Mouse (Mus musculus) left cerebral cortex, adult 11 months (tissue): ENCODE data around the gene Ttyh2.

Experiments used
- DNase-seq: peaks from one replicate; pipeline ENCODE4 v3.0.0; 2022; ENCODE audit warnings: low spot score

Ttyh2 gene

GRCm38 (mm10) chr11:114675341-114675825 is at the start of gene Ttyh2:
TSS of gene Ttyh2 (plus strand) at chr11:114675431.
- DNase-seq, result no peak

- no peak for DNase-seq
Measured at GRCm38 (mm10) chr11:114626071-114626690, 49.0 kb upstream of the Ttyh2 start.

- DNase-seq, result no peak
Measured at GRCm38 (mm10) chr11:114627036-114627435, 48.2 kb upstream of the Ttyh2 start.

DNA sequence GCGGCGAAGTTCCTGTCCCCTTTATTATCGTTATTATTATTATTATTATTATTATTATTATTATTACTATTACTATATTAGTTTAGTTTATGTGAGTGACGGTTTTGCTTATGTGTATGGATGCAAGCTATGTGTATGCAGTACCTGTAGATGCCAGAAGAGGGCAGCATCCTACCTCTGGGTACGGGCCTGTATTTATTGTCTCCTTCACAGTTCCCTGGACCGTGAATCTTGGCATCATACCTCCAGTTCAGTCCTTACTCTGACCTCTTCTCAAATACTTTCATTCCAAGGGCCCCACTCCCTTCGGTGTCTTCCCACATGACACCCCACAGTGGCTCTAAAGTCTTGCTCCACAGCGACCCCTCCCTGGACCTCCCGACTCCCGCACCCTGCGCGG is 47.2 kb upstream of the Ttyh2 start:
- DNase-seq, result no peak

- DNase-seq, result no peak
Measured at GRCm38 (mm10) chr11:114630044-114630443, 45.2 kb upstream of the Ttyh2 start.

- no peak for DNase-seq
Measured at GRCm38 (mm10) chr11:114632266-114632665, 43.0 kb upstream of the Ttyh2 start.

- DNase-seq, result peak; percentile 77
Measured at GRCm38 (mm10) chr11:114636292-114636691, 38.9 kb upstream of the Ttyh2 start.

- DNase-seq, result no peak
Measured at GRCm38 (mm10) chr11:114636727-114637505, 38.3 kb upstream of the Ttyh2 start.

- no peak for DNase-seq
Measured at GRCm38 (mm10) chr11:114638647-114639290, 36.5 kb upstream of the Ttyh2 start.

GRCm38 (mm10) chr11:114639681-114640103 is 35.5 kb upstream of the Ttyh2 start:
- DNase-seq, result no peak

- DNase-seq, result no peak
Measured at GRCm38 (mm10) chr11:114640658-114641057, 34.6 kb upstream of the Ttyh2 start.

DNA sequence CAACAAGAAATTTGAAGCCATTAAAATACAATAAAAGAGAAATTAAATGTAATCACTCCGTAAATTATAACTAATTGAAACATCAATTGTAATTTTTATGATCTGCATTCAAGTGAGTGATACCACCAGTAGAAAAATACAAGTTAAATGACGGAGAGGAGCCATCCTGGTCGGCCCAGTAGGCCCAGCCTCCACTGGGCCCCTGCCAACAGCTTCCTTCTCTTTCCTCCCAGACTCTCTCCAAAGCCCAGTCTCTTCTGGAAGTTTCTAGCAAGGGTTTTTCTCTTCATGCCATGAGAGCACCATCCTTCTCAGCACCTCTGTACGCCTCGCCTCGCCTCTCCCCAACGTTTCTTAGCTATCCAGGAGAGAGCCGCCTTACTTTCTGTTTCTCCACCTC is 34.1 kb upstream of the Ttyh2 start:
- no peak for DNase-seq

DNA sequence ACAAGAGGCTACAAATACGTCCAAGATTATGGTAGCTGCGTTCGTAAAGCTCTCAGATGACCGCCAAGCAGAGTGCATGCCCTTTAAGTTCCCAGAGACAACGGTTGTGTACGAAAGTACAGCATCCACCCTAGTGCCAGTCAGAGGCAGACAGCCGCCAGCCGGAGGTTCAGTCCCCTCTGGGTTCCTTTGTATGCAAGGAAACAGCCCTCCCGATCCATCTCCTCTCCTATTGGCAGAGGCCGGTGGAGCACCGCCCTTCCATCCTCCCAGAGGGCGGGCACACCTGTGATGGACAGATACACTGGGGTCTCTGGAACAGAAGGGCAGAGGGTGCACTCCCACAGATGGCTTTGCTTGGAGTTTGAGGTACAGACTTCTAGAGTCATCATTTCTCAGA is 33.0 kb upstream of the Ttyh2 start:
- no peak for DNase-seq

- no peak for DNase-seq
Measured at GRCm38 (mm10) chr11:114642926-114643325, 32.3 kb upstream of the Ttyh2 start.

GRCm38 (mm10) chr11:114644122-114644521 is 31.1 kb upstream of the Ttyh2 start:
- no peak for DNase-seq

- no peak for DNase-seq
Measured at GRCm38 (mm10) chr11:114649510-114649909, 25.7 kb upstream of the Ttyh2 start.

- DNase-seq, result no peak
Measured at GRCm38 (mm10) chr11:114652531-114652930, 22.7 kb upstream of the Ttyh2 start.

GRCm38 (mm10) chr11:114653664-114654063 is 21.6 kb upstream of the Ttyh2 start:
- no peak for DNase-seq

GRCm38 (mm10) chr11:114654552-114654951 is 20.7 kb upstream of the Ttyh2 start:
- DNase-seq, result no peak

GRCm38 (mm10) chr11:114655350-114656008 is 19.8 kb upstream of the Ttyh2 start:
- DNase-seq, result no peak

GRCm38 (mm10) chr11:114656994-114657644 is 18.1 kb upstream of the Ttyh2 start:
- no peak for DNase-seq

GRCm38 (mm10) chr11:114657737-114658136 is 17.5 kb upstream of the Ttyh2 start:
- no peak for DNase-seq
